Mouse (Mus musculus) left cerebral cortex, postnatal 25 days (tissue): ENCODE data around the gene Lmntd1. TPM values are rescaled to one million over a fixed set of nuclear protein-coding genes. Genes with fewer than 3 reads are reported as not detected.

ENCODE experiments used
- DNase-seq, 2 experiments: peaks; one replicate each; pipeline ENCODE4 v3.0.0; 2022; ENCODE audit warnings: low spot score in 2 of 2, mixed read lengths in 1 of 2
- intact Hi-C: fragments of 180-260 bp; cut with DNase I; formaldehyde crosslinking; loops from one replicate; pipeline ENCODE4 v1.15.1; 2025
- total RNA-seq, 2 experiments: library from RNA; stranded (reverse); gene quantifications; 2 replicates each; pipeline ENCODE4 v1.2.3; 2021

Gene Lmntd1
- total RNA-seq, 2 experiments from 2014 or later, result 0.96 to 1.3 TPM

- intact Hi-C loops, result no loop called here
- DNase-seq, result no peak
These were observed 112.4 kb downstream of the Lmntd1 start for GRCm38 (mm10) chr6:145501751-145502150.

DNA sequence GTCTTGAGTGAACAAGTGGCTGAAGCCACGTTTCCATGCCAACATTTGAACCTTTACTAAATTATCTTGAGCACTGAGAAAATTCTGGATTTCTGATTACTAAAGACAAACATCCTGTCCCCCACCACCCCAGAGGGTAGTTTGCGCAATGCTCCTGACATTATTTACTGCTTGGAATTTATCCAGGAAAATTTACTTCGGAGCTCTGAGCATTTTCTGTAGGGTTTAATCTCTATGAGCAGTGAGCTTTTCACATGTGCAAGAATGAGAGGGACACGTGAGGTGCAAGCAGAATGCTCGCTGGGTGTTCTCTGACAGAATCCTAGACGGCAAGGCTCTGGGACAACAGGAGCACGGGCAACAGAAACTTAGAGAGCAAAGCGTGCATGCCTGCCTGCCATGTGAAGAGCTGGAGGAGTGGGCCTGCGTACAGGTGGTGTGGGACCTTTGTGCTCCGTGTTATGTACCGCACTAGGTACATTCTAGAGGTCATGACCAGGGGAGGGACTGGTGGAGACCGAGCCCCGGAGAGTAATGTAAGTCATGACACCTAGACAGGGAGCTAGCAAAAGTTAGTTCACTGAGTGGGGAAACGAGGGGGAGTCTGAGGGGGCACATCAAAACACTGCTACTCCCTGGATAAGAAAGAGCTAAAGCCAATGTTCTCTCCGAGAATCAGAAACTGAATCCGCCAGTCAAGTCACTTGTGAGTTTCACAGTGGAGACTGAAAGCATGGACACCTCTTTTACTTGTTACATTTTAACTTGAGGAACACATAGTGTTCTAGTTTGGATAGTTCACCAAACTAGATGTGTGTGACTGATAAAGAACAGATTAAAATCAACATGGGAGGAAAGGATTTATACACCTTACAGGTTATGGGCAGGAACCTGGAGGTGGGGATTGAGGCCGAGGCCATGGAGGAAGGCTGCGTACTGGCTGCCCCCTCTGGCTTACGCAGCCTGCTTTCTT, 114.3 kb downstream of the Lmntd1 start:
- intact Hi-C loops, result no loop called here
- no peak for DNase-seq

GRCm38 (mm10) chr6:145495731-145496130, 118.4 kb downstream of the Lmntd1 start:
- DNase-seq, result no peak
- intact Hi-C loops, result no loop called here

DNA sequence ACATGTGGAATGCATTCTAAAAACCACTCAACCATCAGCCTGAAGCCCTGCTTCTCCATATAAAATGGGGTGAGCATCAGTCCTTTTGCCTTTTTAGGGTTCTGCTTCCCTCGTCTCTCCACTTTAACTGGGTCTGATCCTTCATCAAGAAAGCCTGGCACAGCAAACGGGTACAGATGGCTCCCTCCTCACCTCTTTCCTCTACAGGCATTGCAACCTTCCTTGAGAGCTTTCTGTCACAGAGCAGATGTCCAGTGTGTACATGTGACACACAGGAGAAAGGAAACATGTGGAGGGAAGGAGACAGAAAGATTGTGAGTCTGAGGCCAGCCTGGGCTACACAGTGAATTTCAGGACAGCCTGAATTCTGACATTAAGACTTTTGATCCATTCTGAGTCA, 125.9 kb downstream of the Lmntd1 start:
- intact Hi-C loops, result no loop called here
- no peak for DNase-seq

DNA sequence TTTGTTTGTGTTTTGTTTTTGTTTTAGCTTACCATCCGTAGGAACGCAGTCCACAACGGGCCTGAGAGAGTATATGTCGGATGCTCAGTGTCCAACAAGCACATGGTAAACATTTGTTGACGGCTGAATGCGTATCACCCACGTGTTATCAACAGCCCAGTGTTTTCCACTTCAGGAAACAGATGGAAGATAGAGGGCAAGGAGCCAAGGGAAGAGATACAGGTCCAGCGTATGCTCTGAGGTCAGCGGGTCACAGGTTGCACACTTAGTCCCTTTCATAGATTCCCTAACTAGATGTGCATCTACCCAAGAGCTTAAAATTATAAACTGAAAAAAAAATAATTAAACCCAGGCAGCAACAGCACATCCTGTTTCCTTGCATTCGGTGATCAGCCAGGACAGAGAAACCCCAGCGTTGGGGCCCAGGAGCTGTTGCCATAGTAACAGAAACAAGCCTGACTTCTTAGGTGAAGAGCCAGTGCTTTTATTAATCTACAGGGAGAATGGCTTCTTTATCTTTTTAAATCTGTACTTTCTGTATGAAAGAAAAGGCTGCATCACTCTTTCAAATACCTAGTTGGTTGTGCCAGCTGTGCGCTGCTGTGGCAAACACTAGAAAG, 128.0 kb downstream of the Lmntd1 start:
- intact Hi-C loops, result no loop called here

GRCm38 (mm10) chr6:145483318-145483674, 130.8 kb downstream of the Lmntd1 start:
- no peak for DNase-seq
- intact Hi-C loops, result no loop called here

More for the DNA sequence above, 128.0 kb downstream of the Lmntd1 start:
- DNase-seq, result peak in 1 of 2 experiments; percentile 14

GRCm38 (mm10) chr6:145482656-145483317, 131.3 kb downstream of the Lmntd1 start:
- DNase-seq, result no peak
- intact Hi-C loops, result no loop called here

GRCm38 (mm10) chr6:145481938-145482337, 132.2 kb downstream of the Lmntd1 start:
- intact Hi-C loops, result no loop called here
- no peak for DNase-seq

DNA sequence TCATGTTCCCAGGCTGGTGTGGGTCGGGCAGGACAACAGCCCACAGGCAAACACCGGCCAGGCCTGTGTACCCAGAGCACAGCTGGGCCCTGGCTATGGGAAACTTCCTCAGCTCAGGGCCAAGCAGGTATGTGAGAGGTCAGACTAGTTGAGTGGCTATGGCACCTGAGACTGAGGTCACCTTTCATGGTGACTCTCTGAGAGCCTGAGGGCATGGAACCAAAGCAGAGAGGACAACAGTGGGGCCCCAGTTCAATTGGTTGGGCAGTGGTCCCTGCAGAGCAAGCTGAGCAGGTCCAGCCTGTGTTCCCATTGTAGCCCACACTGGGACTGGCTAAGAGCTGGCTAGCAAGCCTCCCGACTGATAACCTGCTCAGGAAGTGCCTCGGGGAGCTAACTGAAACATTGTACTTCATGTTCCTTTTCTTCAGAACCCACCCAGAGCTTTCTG, 135.3 kb downstream of the Lmntd1 start:
- intact Hi-C loops, result no loop called here
- DNase-seq, result no peak

GRCm38 (mm10) chr6:145477367-145477905, 136.7 kb downstream of the Lmntd1 start:
- no peak for DNase-seq
- intact Hi-C loops, result no loop called here

DNA sequence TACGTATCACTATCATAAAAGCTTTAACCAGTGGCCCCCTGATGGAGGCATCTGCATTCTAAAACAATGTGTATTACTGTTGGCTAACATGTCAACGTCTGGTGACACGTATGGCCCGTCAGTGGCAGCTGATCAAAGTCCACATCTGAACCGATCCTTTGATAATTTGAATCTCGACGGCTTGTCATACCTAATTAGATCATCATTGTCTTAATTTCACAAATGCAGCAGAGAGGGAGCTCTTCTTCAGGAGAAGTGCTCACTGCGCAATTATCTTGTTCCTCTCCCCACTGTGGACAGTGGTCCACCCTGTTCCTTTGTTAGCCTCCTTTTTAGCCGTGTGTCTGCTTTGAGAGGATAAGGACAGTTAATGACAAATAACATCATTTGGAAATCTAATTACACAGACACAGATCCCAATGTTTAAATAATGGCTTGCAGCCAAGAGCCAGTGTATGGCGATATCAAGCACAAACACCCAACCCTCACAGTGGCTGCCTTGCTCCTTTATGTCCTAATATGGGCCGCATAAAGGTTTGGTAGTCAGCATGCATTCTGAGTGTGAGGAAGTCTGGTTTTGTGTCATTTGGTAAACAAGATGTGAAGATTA, 142.4 kb downstream of the Lmntd1 start:
- no peak for DNase-seq
- intact Hi-C loops, result no loop called here

DNA sequence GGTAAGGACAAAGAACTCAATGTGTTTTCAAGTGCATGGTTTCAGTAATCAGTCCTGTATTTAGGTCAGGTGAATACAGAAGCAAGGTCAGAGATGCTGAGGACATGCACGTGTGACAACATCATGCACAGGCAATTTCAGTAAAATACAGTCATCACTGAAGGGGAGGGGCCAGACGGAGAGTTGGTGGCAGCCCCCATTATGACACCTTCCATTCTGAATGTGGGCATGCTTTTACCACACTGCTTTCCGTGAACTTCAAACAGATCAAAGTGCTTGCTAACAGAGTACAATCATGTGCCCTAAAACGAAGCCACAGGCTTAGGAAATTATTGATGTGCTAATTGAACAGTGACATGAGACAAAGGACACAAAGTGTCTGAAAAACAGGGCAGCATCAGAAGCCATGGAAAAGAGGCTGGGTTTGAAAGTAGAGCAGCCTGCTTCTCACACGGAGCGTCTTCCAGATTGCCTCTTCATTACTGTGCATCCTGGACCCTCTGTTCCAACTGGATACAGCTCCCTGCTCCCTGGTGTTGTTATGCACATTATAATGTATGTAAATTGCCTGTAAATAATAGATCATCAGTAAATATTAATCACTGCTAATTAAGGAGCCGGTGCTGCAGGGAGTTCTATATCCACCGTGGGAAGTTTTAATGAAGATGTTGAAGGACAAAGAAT, 144.7 kb downstream of the Lmntd1 start:
- DNase-seq, result no peak
- intact Hi-C loops, result no loop called here

GRCm38 (mm10) chr6:145464027-145464426, 150.1 kb downstream of the Lmntd1 start:
- intact Hi-C loops, result no loop called here
- DNase-seq, result no peak

DNA sequence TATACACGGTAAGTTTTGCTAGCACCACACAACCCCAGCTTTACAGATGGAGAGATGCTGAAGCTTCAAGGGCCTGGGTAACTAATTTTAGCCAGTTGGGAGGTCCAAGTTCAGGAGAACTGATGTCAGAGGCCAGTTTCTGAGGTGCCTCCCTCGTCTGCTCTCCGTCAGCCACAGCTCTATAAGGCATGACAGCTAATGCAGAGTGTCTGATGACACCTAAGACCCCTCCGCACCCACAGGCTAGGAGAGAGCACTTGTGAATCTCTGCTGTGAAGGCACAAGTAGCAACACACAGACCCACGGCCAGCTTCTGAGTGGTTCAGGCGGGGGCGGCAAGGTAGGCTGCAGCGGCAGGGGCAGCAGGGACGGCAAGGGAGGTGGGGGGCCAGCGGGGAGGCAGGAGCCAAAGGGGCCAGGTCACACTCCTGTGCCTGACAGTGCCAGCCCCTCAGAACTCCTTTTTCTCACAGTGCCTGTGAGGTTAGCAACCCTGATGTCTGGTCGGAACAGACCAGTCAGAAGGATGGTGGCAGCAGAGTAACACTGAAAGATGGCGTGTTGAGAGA, 151.4 kb downstream of the Lmntd1 start:
- intact Hi-C loops, result no loop called here
- no peak for DNase-seq

GRCm38 (mm10) chr6:145457066-145457465, 157.1 kb downstream of the Lmntd1 start:
- no peak for DNase-seq
- intact Hi-C loops, result no loop called here

GRCm38 (mm10) chr6:145450628-145451403, 163.3 kb downstream of the Lmntd1 start:
- intact Hi-C loops, result no loop called here
- peak; percentile 50 to 78 for DNase-seq

- DNase-seq, result no peak
- intact Hi-C loops, result no loop called here
These were observed 165.8 kb downstream of the Lmntd1 start for GRCm38 (mm10) chr6:145448361-145448760.
